Mouse (Mus musculus): ENCODE data around the gene Chst11.

Chst11 gene

DNA sequence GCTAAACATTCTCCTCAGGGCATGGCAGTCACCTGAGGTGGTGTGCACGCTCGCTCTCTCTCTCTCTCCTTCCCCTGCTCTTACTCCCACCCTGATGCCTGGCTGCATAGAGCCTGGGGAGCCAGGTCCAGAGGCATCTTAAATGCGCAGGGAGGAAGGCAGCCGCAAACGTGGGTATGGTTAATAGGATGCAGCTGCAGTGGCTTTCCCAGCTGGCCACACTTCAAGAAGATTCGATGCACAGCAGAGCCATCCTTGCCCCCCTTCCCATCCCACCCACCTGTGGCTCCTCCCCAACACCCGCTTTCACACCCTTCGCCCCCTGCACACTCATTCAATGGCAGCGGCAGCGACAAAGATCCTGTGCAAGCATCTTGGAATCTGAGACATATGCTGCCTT is 95.6 kb downstream of the Chst11 start:
- DNase-seq = no peak

DNA sequence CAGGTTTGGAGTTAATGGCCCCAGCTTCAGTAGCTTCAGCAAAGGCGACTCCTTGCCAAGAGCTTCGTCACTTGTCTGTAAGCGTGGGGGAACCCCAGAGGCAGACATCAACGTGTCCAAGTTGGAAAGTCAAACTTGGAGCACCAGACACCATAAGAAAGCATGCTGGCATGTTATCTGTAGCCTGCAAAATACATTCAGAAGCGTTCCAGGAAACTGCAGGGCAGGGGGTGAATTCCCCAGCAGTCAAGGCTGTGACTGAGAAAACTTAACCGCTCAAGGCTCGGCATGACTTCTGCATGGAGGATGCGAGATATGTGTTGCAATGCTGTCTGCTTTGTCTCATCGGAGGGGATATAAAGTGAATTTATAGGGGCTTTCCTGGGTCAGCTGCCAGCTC is 98.6 kb downstream of the Chst11 start:
- DNase-seq = no peak

DNA sequence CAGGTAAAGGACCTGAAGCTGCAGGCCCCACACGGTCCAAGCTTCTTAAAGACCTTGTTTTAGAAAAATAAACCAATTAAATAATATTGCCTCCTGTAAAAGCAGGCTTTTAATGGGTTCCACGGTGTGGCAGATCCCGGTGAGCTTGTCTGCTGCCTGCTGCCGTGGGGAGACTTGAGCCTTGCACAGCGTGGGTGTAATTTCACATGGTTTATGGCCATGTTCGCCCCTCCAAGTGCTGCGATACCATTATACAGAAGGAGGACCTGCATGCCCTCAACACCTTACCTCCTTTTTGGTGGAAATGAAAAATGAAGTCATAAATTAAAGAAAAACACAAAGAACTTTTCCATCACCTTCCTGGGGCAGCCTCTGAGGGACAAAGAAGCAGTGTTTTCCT is 103.0 kb downstream of the Chst11 start:
- no peak for DNase-seq

GRCm38 (mm10) chr10:83088826-83089225 is 103.5 kb downstream of the Chst11 start:
- no peak for DNase-seq

DNA sequence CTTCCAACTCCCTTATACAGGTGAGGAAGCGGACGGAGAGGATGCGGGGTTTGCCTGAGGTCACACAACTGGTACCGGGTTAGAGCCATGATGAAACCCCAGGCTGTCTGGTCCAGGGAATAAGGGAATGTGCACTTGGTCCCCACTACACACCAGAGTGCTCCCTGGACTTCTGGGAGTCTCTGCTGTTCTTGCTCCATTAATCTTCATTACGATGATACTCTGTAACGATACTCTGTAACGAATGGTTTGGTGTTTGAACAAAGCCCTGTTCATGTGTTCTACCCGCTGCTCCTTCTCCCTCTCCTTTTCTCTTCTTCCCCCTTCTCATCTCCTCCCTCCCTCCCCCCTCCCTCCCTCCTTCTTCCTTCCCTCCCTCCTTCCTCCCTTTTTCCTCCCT is 104.9 kb downstream of the Chst11 start:
- DNase-seq = no peak

DNA sequence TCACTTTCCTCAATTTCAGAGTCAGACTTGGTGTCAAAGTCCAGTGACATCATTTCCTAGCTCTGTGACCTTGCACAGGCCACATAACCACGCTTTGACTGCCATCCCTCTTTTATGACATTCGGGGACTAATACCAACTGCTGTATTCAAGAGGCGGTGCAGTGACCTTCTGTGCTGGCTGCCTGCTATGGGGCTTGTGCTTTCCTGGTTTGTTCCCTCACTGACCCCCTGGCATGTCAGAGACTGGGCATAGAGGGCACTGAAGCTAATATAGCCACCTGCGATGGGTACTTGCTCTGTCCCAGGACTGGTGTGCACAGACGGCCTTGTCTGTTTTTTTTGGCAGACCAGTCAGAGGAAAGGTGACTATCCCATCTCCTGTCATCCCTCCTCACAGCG is 108.4 kb downstream of the Chst11 start:
- DNase-seq = no peak

DNA sequence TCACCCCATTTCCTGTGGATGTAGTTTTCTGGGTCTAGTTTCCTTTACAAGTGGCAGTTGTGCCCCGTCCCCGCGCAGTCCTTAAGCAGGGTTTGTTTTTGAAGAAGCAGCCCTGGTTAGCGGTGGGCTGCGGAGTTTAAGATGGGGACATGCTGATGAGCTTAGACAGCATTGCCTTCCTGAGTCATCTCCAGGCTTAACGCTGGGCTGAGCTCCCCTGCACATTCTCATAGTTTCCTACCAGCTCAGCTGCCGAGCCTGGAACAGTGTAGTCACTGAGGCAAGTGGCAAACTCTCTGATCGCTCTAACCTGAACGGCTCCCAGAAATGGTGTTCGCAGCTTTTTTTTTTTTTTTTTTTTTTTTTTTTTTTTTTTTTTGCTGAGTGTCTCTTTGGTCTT is 109.0 kb downstream of the Chst11 start:
- DNase-seq = no peak

- DNase-seq = no peak
Measured at GRCm38 (mm10) chr10:83094821-83095725, 109.8 kb downstream of the Chst11 start.

DNA sequence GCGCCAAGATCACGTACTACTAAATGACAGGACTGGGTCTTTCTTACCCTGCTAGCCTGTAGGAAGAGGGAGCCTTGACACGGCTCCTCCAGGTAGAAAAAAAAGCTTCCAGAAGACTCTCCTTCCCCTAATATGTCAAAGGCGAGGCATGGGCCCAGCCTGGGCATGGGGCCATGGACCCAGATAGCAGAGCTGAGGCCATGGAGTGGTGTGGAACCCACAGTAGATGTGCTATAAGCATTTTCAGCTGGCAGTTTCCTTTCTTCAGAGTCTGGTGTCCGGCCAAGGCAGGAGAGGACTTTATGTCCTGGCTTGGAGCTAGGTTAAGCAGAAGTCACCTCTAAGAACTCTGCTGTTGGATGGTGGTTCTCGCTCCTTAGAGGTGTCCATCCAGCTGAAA is 111.0 kb downstream of the Chst11 start:
- no peak for DNase-seq

DNA sequence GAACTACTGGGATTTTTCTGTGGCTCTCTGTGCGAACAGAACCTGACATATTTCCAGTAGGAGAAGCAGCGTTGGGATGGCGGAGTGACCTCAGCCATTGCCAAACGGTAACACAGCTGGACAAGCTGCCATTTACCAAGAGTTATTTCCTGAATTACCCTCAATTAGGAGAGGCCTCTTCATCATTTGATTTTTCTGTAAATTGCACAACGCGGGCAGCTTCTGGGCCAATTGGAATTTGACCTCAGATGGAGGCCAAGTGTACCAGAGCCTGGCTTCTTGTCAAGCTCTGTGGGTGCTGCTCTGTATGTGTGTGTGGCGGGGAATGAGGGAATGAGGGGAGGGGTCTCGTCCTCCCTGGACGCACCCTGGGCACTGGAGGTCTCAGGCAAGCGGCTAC is 113.6 kb downstream of the Chst11 start:
- DNase-seq = no peak

- no peak for DNase-seq
Measured at GRCm38 (mm10) chr10:83099669-83100068, 114.4 kb downstream of the Chst11 start.

- no peak for DNase-seq
Measured at GRCm38 (mm10) chr10:83100890-83101289, 115.6 kb downstream of the Chst11 start.

DNA sequence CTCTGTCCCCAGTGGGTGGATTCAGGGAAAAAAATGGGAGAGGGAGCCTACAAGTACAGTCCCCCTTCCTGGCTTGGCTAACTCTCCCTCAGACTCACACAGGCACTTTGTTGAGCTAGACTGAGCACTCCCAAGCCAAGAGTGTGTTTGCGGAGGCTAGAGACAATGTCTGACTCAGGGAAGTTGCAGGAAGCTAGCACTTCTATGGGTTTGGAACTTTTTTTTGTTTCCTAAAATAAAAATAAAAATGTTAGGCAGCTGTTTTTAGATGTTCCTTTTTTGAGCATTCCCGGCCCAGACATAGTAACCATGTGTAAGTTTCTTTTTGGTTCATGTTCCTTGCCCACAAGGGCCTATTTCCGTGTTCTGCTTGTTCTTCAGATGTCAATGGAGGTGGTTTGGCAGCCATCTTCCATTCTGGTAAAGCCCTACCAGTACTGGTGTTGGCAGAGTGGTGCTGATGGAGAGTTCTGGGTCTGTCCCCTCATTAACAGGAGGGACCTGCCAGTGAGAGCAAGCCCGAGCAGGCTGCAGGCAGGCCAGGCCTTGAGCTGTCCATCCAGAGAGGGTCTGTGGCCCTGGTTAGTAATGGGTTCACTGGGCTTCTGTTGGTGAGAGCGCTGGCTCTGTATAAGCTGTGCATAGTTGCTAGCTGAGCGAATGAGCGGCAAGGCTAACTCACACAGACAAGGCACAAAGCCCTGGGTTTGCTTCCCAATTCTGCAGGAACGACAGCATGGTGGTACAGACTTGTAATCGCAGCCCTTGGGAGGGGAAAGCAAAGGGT is 116.3 kb downstream of the Chst11 start:
- no peak for DNase-seq

DNA sequence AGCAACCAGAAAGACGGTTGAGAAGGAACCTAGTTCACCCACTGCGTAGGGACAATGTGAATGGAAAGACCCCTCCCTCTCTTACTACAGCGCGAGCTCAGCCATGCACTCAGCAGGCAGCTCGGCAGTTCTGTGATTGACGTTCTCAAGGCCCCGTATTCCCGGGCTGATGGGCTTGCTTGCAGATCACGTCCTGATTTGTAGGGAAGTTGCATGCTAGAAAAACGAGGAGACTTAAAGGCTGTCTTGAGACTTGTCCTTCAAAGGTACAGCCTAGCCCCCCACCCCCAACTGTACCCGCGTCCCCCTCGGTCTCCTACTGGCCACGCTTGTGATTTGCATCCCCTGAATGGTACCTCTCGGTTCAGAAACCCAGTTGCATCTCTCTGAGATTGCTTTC is 117.4 kb downstream of the Chst11 start:
- no peak for DNase-seq

GRCm38 (mm10) chr10:83104221-83104620 is 118.9 kb downstream of the Chst11 start:
- DNase-seq = no peak

DNA sequence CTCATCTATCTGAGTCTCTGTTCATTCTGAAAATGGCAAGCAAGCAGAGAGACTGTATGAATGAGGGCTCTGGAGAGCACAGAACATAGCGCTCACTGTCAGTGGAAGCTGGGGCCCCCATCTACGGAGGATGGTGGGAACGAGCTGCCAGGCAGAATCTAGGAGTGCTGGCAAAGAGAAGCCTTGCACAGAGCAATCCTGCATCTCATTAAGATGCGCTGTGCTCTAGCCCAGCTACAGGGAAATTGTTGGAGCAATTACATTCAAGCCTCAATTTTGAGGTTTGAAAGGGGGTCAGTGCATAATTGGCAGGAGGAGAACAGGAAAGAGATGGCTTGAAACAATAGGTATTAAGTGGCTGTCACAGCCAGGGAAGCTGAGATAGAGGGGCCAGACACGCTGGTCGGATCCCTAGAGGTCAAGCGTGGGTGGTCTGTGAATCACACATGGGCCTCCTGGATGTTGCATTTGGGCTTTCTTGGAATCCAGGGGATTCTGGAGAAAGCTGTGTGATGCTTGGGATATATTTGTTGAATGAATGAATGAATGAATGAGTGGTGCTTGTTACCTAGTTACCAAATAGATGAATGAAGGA is 121.0 kb downstream of the Chst11 start:
- DNase-seq = no peak

DNA sequence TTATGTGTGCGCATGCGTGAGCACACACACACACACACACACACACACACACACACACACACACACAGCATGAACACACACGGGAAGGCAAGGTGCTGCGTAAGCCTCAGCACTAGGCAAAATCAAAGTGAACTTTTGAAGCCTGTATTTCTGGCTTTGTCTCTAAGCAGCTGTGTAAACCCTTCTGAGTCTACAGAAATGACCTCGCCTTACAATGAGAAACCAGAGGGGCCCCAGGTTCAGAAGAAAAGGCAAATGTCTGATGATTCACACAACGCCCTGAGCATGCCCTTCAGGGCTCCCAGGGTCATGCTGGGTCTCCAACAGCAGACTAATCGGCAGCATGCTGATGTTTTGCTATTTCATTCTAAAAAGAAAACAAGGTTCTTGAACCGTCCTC is 122.1 kb downstream of the Chst11 start:
- DNase-seq = no peak

DNA sequence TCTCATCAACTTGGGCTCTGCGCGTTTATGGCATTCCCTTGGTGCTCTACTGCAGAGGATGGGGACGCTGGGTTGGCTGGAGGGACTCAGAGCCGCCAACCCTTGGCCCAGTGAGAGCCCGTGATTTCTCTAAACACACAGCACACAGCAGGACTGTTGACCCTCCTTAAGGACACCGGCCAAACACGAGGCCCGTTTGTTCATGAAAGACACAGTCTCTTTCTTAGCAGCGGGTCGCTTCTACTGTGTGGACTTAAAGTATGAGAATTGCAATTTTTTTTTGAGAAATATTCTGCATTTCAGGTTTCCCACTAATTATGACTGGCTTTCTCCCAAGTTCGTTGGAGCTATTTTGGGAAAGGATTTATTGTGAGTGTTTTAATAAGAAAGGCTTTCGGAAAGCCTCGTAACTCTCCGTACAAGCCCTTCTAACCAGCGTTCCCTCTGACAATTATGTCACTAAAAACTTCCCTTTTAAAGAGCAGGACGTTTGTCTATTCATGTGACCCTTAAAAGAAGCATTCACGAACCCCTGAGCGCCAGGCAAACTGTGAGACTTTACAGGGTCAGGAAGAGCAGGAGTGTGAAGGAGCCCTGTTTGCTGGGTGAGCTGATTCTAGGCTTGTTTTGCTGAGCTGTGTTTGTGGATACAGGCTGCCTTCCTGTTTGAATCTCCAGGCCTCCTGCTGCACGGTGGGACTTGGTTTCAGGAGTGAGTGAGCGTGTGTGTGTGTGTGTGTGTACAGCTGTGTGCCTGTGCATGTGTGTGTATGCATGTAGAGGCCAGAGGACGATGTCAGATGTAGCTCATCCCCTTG is 122.8 kb downstream of the Chst11 start:
- DNase-seq = peak; percentile 32

DNA sequence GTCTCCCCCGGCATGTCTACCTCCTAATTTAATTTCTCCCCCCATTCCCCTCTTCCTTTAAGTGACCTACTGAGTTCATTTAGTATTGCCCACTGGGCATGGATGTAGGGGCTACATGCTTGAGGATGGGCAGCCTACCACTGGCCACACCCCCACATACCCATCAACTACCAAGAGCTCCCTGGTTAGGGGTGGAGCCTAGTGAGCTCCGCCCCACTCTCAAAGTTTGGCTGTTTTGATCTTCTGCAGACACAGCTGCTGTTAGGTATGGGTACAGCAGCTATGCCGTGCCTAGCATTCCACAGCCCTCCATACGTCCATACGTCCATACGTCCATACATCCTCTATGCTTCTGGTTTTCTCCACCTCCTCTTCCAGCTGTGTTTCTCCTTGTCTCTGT is 123.6 kb downstream of the Chst11 start:
- no peak for DNase-seq

- DNase-seq = no peak
Measured at GRCm38 (mm10) chr10:83111046-83111445, 125.7 kb downstream of the Chst11 start.

GRCm38 (mm10) chr10:83112345-83112744 is 127.0 kb downstream of the Chst11 start:
- no peak for DNase-seq

DNA sequence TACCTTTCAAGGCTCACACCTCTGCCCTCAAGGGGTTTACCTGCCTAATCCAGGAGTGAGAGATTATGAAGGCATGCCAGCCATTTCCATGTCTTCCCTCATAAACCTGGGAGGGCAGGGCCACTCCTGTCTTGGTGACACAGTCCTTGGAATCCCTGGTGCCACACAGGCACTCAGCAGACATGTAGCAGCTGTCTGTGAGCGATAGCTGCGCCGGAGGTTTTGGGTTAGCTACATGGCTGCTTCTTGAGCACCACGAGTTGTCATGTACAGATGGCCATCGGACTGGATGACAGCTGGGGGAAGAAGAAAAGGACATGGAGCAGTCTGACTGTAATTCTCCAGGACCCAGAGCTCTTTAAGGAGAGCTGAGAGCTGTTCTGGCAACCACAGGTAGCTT is 129.3 kb downstream of the Chst11 start:
- DNase-seq = no peak

DNA sequence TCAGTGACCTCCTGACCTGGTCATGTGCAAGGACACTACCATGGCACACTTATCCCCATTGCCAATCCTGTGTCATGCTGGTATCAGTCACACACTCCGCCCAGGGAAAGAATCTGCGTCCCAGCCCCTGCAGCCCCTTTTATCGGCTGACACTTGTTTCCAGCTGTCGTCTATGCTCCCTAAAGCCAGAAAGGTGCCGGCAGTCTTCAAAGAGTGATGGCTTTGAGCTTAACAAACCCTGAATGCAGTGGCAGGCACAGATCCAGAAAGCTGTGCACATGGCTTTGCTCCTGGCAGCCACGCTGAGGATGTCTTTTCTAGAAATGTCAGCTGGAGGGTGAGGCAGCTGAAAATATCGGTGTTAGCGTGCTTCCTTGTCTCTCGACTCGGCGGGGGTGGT is 131.6 kb downstream of the Chst11 start:
- no peak for DNase-seq

Measured in cerebellum, adult 9-11 months (tissue).